Mouse (Mus musculus) urinary bladder, adult 18-20 months (tissue): ENCODE measurements around the gene Gxylt2.

ENCODE experiments used
- DNase-seq, 2 experiments: peaks; one replicate each; pipeline ENCODE4 v3.0.0; 2022; ENCODE audit warnings: low spot score in 2 of 2, mixed read lengths in 2 of 2

Gxylt2 gene

GRCm38 (mm10) chr6:100799766-100800165, 95.2 kb downstream of the Gxylt2 start:
- no peak for DNase-seq

DNA sequence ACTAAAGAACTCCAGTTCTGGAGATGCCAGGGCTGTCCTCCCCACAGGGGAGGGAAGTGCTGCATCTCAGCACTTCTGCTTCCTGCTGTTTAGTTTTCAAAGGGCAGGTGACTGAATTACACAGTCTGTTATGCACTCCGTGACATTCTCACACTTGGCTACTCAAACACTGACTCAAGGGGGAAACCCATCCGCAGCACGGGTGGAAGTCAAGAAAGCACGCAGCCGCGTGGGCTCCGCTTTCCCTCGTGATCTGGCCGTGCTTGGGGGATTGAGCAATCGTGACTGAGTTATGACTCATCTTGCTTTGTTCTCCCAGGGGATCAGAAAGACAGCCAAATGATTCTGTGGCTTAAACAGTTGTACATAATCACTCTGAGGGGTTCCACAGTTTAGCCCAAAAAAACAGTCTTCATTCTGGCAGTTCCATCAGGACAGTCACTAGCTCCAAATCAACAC, 96.0 kb downstream of the Gxylt2 start:
- peak; percentile 67 to 80 for DNase-seq

DNA sequence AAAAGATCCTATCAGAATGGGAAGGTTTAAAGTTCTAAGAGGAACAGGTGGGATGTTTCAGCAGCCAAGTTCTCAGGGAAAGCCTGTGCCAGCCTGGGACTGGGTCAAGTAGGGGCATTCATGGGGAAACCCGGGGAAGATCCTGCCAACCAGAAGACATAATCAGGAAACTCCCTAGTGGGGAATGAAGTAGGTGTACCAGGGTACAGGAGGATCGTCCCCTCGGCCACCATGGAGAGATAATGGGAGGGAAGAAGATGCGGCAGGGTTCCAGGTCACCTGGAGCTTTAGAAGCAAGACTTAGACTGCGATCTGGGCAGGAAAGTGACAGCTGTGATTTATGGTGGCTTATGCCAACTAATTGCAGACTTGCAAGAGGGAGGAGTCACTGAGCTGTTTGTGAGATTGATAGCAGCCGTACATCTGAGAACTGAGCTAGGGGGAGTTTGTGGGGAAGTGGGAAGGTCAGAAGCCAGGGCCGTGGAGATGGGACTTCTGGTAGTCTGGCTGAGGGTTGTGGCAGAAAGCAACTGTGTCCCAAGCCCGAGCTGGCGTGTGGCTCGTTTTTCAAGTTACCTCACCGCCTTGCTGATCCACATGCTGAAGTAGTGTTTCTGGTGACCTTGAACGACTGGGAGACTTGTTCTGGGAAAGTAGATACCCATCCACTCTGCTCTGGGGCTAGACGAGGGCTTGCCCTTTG, 98.0 kb downstream of the Gxylt2 start:
- peak; percentile 21 to 26 for DNase-seq

- no peak for DNase-seq
Observed at GRCm38 (mm10) chr6:100803250-100803649, 98.7 kb downstream of the Gxylt2 start.

- DNase-seq, result no peak
Observed at GRCm38 (mm10) chr6:100807187-100807586, 102.7 kb downstream of the Gxylt2 start.

- DNase-seq, result no peak
Observed at GRCm38 (mm10) chr6:100807746-100808145, 103.2 kb downstream of the Gxylt2 start.

DNA sequence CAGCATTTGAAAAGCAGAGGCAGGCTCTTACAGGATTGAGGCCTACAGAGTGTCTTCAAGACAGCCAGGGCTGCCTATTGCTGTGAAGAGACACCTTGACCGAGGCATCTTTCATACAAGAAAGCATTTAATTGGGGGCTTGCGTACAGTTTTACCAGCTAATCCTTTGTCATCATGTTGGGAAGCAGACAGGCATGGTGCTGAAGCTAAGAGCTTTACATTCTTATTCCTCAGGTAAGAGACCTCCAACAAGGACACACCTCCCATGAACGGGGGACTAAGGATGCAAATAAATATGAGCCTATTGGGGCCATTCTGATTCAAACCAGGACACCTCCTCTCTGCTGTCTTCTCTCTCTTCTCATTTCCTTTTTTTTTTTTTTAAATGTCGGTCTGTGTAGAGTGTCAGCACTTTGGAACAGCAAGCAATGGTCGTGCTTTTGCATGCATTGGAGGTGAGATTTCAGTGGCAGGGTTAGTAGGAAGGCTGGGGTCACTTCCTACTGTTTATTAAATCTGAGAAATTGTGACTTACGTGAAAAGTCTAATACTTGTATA, 103.8 kb downstream of the Gxylt2 start:
- no peak for DNase-seq

GRCm38 (mm10) chr6:100810117-100810516, 105.6 kb downstream of the Gxylt2 start:
- DNase-seq, result no peak

GRCm38 (mm10) chr6:100811731-100812130, 107.2 kb downstream of the Gxylt2 start:
- no peak for DNase-seq

- no peak for DNase-seq
Observed at GRCm38 (mm10) chr6:100821367-100821766, 116.8 kb downstream of the Gxylt2 start.

DNA sequence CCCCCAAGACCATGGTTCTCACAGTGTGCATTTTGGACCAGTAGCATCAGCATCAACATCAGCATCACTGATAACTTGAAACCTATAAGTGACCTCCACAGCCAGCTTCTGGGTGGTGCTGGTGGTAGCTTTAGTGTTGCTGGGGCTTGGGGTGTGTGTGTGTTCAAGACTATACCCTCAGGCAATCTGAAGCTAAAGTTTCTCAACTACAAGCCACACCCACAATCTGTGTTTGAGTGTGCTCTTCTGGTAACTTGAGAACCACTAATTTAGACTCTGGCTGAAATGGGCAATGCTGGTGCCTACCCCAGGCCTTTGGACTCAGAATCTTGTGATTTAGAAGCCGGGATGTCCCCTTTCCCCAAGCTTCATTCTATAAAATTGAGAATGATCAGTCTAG, 118.8 kb downstream of the Gxylt2 start:
- DNase-seq, result no peak

DNA sequence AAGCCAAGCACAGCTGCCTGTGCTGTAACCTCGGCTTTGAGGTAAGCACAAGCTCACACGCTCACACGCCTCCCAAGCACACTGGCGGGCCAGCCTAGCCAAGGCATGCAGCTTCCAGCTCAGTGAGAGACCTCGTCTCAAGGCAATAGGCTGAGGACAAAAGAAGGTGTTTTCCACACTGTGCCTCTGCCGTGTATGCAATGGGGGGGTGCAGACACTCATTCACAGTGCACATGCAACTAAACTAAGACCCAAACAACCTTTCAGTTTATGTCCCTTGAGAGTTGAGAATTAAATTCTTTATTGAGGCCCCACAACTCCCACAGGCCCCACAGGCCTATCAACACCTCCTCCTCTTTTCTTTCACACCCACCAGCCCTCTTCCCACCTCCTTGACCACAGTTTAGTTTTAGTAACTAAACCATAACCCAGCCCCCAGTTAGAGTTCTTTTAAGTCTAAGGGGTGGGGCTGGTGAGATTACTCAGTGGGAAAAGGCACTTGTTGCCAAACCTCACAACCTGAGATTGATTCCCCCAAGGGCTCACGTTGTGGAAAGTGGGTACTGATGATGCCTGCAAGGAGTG, 119.9 kb downstream of the Gxylt2 start:
- DNase-seq, result no peak

DNA sequence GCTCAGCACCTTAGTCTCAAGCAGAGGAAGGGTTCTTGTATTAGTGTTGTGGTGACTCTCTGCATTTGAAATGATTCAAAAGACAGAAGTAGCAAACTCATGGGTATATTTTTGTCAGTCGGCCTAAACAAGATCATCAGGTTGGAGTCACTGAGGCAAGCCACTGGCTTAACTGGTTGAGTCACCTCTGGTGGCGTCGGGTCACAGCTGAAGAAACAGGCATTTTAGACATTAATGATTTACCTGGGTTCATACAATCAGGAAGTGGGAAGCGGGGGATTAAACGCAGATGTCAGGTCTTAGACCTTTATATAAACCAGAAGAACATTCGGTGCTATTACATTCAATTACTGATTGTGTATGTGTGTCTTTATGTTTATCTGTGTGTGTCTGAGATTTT, 121.5 kb downstream of the Gxylt2 start:
- DNase-seq, result peak in 1 of 2 experiments; percentile 39

- no peak for DNase-seq
Observed at GRCm38 (mm10) chr6:100828565-100828964, 124.0 kb downstream of the Gxylt2 start.

DNA sequence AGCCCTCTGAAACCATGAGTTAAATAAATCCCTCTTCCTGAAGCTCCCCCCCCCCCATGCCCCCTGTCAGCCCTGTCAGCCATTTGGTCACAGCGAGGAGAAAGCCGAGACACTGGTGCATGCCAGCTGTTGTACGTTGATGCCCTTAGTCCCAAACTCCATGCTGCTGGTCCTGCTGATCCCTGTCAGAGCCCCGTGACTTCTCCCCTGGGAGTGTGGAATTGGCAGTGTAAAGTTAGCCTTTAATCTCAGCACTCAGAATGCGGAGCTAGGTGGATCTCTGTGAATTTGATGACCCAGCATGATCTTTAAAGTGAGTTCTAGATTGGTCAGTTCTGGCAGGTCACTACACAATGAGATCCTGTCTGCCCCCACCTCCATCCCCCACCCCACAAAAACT, 125.2 kb downstream of the Gxylt2 start:
- DNase-seq, result no peak

- no peak for DNase-seq
Observed at GRCm38 (mm10) chr6:100831188-100831587, 126.7 kb downstream of the Gxylt2 start.

DNA sequence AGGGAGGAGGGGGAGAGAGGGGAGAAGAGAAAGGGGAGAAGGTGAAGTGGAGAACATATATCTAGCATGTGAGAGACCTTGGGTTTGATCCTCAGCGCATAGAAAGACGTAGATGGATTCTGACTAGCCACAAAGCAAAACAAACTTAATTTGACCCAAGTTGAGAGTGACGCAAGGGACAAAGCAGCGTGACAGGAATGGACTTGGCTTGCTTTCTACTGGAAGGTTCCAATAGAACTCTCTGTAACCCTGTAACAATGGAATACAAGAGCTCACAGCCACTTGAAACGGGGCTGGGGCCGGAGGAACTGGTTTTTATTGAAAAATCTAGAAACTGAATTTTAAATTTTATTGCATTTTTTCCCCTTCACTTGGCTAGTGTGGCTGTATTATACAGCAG, 127.2 kb downstream of the Gxylt2 start:
- DNase-seq, result no peak

GRCm38 (mm10) chr6:100833355-100833754, 128.8 kb downstream of the Gxylt2 start, which contains the start of gene Ppp4r2:
Gene Ppp4r2, plus strand, starts transcription at chr6:100833622.
- DNase-seq, result peak; percentile 84 to 85

GRCm38 (mm10) chr6:100833811-100834481, 129.4 kb downstream of the Gxylt2 start:
- DNase-seq, result peak; percentile 31 to 50

GRCm38 (mm10) chr6:100834489-100835160, 130.1 kb downstream of the Gxylt2 start:
- no peak for DNase-seq

GRCm38 (mm10) chr6:100845058-100845457, 140.5 kb downstream of the Gxylt2 start:
- DNase-seq, result no peak

DNA sequence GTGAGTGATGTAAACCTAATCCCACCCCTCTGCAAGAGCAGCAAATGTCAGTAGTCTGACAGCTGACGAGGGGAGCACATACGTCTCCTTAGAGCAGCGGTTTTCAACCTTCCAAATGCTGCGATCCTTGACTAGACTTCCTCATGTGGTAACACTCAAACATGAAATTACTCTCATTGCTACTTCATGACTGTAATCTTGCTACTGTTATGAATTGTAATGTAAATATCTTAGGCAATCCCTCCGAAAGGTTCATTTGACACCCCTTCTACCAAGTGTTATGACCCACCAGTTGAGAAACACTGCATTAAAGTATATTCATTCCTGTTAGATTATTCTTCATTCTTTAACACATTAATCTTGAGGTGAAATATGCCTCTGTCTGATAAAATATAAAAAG, 142.7 kb downstream of the Gxylt2 start:
- no peak for DNase-seq
